Mouse (Mus musculus) kidney, postnatal 14 days (tissue): ENCODE measurements around the gene Kif9.
A peak's percentile ranks its signal among the peaks of the same experiment; 100 is the strongest.

Experiments
- DNase-seq: peaks from one replicate; pipeline ENCODE4 v3.0.0; 2022; ENCODE audit warnings: mixed read lengths

Gene Kif9

GRCm38 (mm10) chr9:110476124-110477091 lies at the start of gene Kif9, which contains the start of gene Klhl18:
Kif9 (plus strand) TSS chr9:110476958.
Klhl18 (minus strand) TSS chr9:110476694.
- peak; percentile 98 for DNase-seq

- DNase-seq, result no peak
Measured at GRCm38 (mm10) chr9:110431241-110431640, 45.5 kb upstream of the Kif9 start.

DNA sequence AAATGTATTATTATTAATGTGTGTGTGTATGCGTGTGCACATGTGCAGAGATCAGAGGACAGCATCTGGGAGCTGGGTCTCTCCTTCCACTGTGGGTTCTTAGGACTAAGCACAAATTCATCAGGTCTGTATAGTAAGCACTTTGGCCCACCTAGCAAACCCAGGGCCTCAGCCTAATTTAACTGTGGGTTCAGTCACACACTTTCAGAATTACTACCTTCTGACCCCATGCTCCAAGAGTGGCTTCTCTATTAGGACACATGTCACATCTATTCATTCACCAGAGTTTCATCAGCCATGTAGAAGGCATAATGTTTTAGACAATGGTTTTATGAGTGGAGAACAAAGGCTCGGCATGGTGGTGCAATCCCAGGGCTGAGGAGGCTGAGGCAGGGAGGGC lies 43.7 kb upstream of the Kif9 start:
- DNase-seq, result no peak

GRCm38 (mm10) chr9:110436041-110436440 lies 40.7 kb upstream of the Kif9 start:
- DNase-seq, result no peak

- no peak for DNase-seq
Measured at GRCm38 (mm10) chr9:110440049-110440448, 36.7 kb upstream of the Kif9 start.

DNA sequence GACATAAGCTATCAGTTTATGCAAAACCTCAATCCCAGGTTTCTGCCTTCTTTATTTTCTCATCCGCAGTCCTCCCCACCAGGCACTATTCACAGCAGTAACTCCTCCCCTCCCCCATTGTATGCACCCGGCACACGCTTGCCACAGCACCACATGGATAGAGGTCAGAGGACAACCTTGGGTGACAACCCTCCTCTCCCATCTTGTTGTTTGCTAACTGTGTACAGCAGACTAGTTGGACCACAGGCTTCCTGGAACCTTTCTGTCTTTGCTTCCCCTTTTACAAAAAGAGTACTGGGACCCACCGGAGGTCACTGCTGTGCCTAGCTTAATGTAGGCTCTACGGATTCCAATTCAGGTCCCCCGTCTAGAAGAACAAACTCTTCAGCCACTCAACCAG lies 36.2 kb upstream of the Kif9 start:
- no peak for DNase-seq

DNA sequence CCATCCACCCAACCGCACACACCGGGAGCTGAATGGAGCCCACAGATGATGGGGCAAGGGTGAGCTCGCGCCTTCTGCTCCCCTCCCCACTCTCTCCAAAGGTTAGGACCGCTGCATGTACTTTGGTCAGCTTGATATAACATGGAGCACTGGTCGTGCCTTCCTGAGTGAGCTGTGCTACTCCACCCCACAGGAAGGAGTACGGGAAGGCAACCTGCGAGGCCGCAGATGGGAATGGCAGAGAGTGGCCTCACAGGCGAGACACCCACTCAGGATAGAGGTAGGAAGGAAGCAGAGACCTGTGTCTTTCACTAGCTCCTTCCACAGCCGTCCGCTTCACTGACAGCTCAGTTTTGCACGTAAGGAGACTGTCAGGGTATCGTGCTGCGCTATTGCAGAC lies 28.4 kb upstream of the Kif9 start:
- no peak for DNase-seq

- peak; percentile 81 for DNase-seq
Measured at GRCm38 (mm10) chr9:110448857-110449617, 27.7 kb upstream of the Kif9 start.

DNA sequence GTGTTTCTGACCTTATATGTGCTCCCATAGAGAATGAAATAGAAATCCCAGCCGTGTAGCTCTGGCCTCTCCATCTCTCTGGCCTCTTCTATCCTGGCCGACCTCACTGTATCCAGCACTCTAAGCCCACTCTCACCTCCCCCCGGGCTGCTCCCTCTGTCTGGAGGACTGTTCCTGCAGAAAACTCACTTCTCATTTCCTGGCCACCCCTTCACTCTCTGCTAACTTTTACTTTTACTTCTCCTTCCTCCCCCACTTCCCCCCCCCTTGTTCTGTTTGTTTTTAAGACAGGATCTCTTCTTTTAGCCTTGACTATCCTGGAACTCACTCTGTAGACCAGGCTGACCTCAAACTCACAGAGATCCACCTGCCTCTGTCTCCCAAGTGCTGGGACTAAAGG lies 24.2 kb upstream of the Kif9 start:
- no peak for DNase-seq

- DNase-seq, result no peak
Measured at GRCm38 (mm10) chr9:110457926-110458325, 18.8 kb upstream of the Kif9 start.

DNA sequence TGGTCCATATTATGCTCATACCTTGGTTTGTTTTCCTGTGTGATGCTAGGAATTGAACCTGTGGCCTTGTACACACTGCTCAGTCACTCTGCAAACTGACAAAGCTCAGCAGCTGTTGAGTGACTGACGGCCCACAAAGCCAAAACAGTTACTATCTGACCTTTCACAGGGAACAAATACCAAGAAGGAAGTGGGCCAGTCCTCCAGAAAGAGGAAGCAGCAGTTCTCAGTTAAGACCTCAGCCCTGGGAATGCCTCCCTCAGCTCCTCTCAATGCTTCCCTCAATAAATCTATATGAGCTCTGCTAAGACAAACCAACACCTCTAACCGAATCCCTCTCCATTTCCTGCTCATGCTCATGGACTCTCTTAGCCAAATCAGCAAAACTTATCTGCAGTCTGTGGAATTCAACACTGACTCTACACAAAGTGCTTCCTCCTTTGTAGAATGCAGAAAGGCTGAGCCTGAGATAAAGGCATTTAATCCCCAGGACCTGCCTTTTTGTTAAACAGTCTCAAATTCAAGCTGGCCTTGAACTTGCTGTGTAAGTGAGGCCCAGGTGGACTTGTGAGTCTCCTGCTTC lies 17.5 kb upstream of the Kif9 start:
- peak; percentile 23 for DNase-seq

GRCm38 (mm10) chr9:110460884-110461815 lies 15.6 kb upstream of the Kif9 start:
- no peak for DNase-seq

GRCm38 (mm10) chr9:110462321-110462720 lies 14.4 kb upstream of the Kif9 start:
- no peak for DNase-seq

GRCm38 (mm10) chr9:110463983-110464591 lies 12.7 kb upstream of the Kif9 start:
- DNase-seq, result no peak

DNA sequence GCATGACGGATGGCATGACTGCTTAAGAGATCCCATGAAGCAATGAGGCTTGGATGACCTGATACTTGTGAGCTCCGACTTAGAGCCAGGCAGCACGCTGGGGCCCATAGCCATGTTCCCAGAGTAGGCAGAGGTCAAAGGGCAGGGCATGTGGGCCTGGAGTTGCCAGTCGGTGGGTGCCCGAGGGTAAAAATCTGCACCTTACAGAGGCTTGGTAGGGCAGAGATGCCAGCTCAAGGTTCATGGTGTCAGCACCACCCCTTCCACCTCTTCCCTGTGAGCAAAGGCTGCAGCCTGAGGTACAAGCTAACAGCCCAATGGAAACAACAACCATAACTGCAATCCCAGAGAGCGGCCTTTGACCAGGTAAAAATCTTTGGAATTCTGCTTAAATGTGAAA lies 11.4 kb upstream of the Kif9 start:
- DNase-seq, result peak; percentile 16

- no peak for DNase-seq
Measured at GRCm38 (mm10) chr9:110466179-110466578, 10.6 kb upstream of the Kif9 start.

- no peak for DNase-seq
Measured at GRCm38 (mm10) chr9:110477951-110478350, 1.2 kb downstream of the Kif9 start.

GRCm38 (mm10) chr9:110478639-110479038 lies 1.9 kb downstream of the Kif9 start:
- no peak for DNase-seq

DNA sequence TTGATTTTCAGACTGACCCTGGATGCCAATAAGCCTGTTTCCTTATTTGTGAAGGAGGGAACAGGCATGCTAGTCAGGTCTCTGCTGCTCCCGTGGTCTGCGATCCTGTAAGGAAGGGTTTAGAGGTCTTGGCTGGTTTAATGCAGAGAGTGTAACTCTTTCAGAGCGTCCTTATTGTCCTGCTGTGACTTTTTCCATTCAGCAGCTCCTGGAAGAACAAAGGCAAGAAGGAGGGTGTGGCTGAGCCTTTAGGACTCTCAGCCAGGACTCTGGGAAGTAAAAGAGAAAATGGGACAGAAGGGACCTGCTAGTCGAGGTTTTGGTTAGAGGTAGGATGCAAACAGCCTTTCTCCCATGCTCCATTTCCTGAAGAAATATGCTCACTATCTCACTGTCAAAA lies 12.1 kb downstream of the Kif9 start:
- no peak for DNase-seq

DNA sequence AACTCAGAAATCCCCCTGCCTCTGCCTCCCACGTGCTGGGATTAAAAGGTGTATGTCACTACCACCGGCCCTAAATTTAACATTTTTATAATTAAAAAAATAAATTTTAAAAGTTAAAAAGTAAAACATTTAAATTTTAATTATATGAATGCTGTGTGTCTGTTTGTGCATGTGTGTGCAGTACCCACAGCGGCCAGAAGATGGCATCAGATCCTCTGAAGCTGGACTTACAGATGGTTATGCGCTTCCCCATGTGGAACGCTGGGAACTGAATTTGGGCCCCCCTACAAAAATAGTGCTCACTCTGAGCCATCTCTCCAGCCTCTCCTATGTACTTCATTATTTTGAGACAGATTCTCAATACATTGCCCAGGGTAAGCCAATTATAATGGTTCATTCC lies 14.2 kb downstream of the Kif9 start:
- DNase-seq, result peak; percentile 3

DNA sequence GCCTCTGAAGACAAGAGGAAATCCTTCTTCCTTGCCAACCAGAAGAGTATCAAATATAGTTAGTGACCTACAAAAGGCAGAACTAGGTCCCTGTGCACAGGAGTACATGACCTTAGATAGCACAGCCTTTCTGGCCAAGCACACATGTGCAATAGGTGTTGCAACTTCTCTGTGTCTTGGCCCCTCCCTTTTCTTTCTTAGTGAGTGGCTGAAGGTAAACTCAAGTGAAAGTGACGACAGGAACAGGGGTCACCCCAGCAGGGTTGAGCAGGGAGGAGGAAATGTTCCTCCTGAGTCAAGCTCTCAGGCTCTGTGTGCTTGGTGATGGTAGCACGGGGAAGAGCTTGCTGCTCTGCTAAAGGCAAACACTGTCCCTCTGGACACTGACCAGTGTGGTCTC lies 49.0 kb downstream of the Kif9 start:
- DNase-seq, result no peak
